Mouse (Mus musculus): Measurements from ENCODE around the gene Tgfb1.
"Not testable (repeated sequence)": the region's sequence is repeated elsewhere in the genome, so short reads cannot be mapped to it uniquely, and the experiment has no call there.

Tgfb1 gene

GRCm38 (mm10) chr7:25705801-25706251 is 19.0 kb downstream of the Tgfb1 start:
- no peak for DNase-seq (ENCODE audit: low read depth, low spot score)

GRCm38 (mm10) chr7:25706578-25707170 is 19.9 kb downstream of the Tgfb1 start:
- DNase-seq (ENCODE audit: low read depth, low spot score): no peak

- no peak for DNase-seq (ENCODE audit: low read depth, low spot score)
Measured at GRCm38 (mm10) chr7:25707581-25708292, 20.9 kb downstream of the Tgfb1 start.

- DNase-seq (ENCODE audit: low read depth, low spot score): no peak
Measured at GRCm38 (mm10) chr7:25709961-25710360, 23.2 kb downstream of the Tgfb1 start.

- no peak for DNase-seq (ENCODE audit: low read depth, low spot score)
Measured at GRCm38 (mm10) chr7:25710519-25711130, 23.8 kb downstream of the Tgfb1 start.

GRCm38 (mm10) chr7:25711165-25711564 is 24.4 kb downstream of the Tgfb1 start:
- no peak for DNase-seq (ENCODE audit: low read depth, low spot score)

GRCm38 (mm10) chr7:25711731-25712197 is 25.0 kb downstream of the Tgfb1 start:
- DNase-seq (ENCODE audit: low read depth, low spot score): peak; percentile 68

- DNase-seq (ENCODE audit: low read depth, low spot score): no peak
Measured at GRCm38 (mm10) chr7:25712801-25713200, 26.0 kb downstream of the Tgfb1 start.

GRCm38 (mm10) chr7:25714581-25714980 is 27.8 kb downstream of the Tgfb1 start:
- DNase-seq (ENCODE audit: low read depth, low spot score): no peak

- DNase-seq (ENCODE audit: low read depth, low spot score): no peak
Measured at GRCm38 (mm10) chr7:25715731-25716271, 29.0 kb downstream of the Tgfb1 start.

- DNase-seq (ENCODE audit: low read depth, low spot score): no peak
Measured at GRCm38 (mm10) chr7:25717478-25717877, 30.7 kb downstream of the Tgfb1 start.

GRCm38 (mm10) chr7:25718788-25719417 is 32.1 kb downstream of the Tgfb1 start, which contains the start of gene Ccdc97:
Ccdc97 (minus strand) TSS chr7:25719088.
- peak; percentile 94 for DNase-seq (ENCODE audit: low read depth, low spot score)

- DNase-seq (ENCODE audit: low read depth, low spot score): peak; percentile 84
Measured at GRCm38 (mm10) chr7:25719761-25720610, 33.2 kb downstream of the Tgfb1 start.

GRCm38 (mm10) chr7:25720760-25721159 is 34.0 kb downstream of the Tgfb1 start:
- no peak for DNase-seq (ENCODE audit: low read depth, low spot score)

GRCm38 (mm10) chr7:25721776-25722175 is 35.0 kb downstream of the Tgfb1 start:
- DNase-seq (ENCODE audit: low read depth, low spot score): not testable (repeated sequence)

GRCm38 (mm10) chr7:25725886-25726285 is 39.1 kb downstream of the Tgfb1 start:
- DNase-seq (ENCODE audit: low read depth, low spot score): no peak

GRCm38 (mm10) chr7:25727800-25728199 is 41.0 kb downstream of the Tgfb1 start:
- no peak for DNase-seq (ENCODE audit: low read depth, low spot score)

GRCm38 (mm10) chr7:25729396-25729795 is 42.6 kb downstream of the Tgfb1 start:
- DNase-seq (ENCODE audit: low read depth, low spot score): no peak

- DNase-seq (ENCODE audit: low read depth, low spot score): no peak
Measured at GRCm38 (mm10) chr7:25729862-25730261, 43.1 kb downstream of the Tgfb1 start.

GRCm38 (mm10) chr7:25731294-25732055 is 44.7 kb downstream of the Tgfb1 start:
- no peak for DNase-seq (ENCODE audit: low read depth, low spot score)

Data from mesoderm, embryonic 11.5 days (tissue).